Mouse (Mus musculus) urinary bladder, postnatal 4 days (tissue): ENCODE measurements at regions not wholly inside any gene's neighbourhood (a gene's known extent, or its start where the extent isn't known, plus 50 kb on each side); places are given as distances from the start of the nearest gene placed in this dataset.

ENCODE experiments used
- DNase-seq, 2 experiments: peaks; one replicate each; pipeline ENCODE4 v3.0.0; 2021 to 2022; ENCODE audit warnings: low spot score in 2 of 2

DNA sequence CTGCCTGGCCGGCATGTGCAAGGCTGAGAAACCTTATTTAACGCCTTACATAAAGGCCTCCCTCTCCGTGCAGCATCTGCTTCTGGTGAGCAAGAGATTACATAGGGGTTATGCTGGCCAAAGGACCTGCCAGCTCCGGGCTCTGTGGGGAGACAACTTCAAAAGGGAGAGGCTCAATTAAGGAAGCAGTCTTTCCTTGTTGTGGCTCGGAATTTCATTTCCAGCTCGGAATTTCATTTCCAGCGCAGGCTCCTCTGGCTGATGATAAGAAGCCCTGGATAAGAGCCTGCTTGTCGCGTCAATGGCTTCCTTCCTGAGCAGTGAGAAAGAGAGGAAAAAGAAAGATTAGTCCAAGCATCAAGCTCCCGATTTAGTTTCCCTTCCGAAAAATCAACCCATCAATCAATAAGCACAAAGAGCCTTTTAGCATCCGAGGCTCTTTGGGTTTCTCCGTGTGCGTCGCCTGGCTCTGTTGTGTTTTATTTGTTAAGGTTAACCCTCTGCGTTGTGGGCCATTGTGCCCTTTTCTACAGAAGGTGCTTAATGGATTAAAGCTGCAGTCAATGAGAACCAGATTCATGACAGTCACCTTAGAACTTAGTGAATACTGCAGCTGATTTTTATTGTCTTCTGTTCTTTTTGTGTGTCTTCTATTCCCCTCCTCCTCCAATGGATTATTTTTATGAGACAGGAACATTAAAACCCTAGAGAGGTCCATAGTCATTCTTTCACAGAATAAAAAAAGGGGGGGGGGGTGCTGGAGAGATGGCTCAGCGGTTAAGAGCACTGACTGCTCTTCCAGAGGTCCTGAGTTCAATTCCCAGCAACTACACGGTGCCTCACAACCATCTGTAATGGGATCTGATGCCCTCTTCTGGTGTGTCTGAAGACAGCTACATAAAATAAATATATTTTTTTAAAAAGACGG is 218.3 kb downstream of the Myo1b start:
- no peak for DNase-seq

DNA sequence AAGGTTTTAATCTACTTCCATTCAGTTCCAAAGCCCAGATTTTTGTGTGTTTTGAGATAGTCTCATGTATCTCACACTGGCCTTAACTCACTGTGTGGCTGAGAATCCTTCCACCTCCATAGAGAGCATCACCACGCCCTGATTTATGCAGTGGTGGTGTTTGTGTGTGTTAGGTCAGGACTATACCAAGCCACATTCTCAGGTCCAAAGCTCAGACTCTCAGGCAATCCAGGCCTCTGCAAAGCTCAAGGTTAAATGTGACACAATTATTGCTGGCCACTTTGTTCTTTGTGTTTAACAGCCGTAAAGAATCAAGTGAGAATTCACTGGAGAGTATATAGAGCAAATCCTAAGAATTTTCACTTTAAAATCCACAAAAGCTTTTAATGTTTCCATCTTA is 218.2 kb upstream of the Nabp1 start:
- DNase-seq, result no peak

- DNase-seq, result no peak
These were observed 212.7 kb upstream of the Nabp1 start for GRCm38 (mm10) chr1:51690878-51691277.

DNA sequence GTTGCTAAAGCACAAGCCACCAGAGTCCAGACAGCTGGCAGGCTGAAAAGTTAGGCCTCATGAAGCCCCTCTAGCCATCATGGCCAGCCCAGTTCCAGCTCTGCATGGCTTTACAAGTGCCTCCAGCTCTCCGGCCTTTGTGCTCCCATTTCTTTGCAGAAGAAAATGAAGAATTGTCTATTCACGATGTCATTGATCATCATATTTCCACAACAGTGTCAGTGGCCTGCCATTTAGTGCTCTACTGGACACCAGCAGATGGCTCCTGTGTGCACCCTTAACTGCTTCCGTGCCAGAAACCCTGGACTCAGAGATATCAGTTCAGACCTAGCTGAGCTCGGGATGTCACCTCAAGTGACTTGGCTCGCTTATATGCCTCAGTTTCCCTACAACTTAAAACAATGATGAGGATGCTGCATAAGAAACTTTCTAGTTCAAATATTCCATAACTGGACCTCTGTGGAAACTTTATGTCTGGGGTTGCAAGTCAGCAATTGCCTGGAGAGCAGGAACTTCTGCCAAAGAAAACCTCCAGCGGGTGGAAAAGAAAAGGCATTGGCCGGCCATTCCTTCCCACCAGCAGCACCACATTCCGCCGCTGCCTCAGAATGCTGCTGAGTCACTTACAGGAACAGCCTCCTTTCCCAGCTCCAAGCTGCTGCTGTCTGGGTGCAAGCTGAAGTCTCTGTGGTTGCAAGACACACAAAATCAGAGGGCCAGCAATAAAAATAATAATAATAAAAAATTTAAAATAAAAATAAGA is 211.4 kb upstream of the Nabp1 start:
- no peak for DNase-seq

DNA sequence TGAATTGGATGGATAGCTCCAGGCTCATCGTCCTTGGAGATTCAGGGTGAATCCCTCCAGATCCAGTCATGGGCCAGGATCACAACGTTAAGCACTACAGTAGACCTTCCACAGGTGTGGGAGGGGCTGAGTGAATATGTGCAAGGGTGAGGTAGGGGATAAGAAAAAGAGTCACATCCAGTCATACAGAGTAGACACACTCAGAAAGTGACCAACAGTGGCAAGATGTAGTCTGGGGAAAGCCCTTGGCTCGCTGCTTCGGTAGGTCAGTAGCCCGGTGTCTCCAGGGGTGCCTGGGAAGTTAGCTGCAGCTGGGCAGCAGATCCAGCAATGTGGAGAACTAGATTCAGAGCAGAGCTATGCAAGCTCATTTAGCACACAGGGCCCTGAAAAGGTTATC is 210.7 kb upstream of the Nabp1 start:
- no peak for DNase-seq

DNA sequence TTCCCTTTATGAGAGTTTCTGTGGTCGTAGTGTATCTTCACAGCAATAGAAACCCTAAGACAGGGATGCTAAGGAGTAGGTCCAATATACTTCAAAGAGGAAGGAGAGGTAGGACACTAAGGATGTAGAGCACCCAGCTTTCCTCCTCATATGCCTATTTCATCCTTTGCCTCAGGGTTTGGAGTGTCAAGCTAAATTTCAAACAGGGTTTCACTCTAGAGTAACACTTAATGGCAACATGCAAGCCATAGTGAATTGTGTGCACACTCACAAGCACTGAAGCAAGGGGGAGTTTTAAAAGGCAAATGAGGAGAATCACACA is 210.0 kb upstream of the Nabp1 start:
- DNase-seq, result no peak

DNA sequence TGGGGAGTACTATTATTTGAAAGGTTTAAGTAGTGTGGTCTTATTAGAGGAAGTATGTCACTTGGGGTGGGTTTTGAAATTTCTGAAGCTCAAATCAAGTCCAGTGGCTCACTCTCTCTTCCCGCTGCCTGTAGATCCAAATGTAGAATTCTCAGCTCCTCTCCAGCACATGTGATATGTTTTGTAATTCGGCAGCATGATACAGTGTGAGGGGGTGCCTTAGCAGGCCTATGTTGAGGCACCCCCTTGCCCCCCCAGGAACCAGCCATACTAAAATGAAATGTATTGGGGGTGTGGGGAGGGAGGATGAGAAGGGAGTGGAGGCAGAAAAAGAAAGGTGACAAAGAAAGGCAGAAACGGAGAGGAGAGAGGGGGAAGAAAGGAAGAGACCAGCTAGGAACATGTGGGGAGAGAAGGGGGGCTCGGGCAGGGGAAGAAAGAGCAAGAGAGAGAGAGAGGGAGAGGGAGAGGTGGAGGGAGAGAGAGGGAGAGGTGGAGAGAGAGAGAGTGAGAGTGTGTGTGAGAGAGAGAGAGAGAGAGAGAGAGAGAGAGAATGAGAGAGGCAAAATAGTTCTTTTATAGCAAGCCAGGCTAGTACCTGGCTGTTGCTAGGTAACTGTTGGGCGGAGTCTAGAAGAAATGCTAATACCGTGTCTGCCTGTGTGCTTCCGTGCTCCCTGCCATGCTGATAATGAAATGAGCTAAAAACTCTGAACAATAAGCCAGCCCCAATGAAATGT is 209.4 kb upstream of the Nabp1 start:
- DNase-seq, result no peak

DNA sequence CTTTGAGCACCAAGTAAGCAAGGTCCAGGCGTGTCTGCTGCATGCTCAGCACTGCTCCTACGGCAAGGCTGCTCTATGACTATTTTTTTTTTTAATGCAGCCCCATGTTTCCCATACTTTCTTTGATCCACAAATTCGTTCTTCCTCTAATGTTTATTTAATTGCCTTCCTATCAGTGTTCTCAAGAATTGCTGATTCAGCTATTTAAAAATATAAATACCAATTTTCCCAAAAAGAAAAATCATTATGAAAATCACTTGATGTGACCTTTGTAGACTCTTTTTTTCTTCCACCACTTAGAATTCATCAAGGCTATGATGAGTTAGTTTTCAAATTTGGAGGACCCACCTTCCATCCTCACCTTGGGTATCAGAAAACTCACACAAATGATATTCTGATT is 208.5 kb upstream of the Nabp1 start:
- DNase-seq, result no peak

DNA sequence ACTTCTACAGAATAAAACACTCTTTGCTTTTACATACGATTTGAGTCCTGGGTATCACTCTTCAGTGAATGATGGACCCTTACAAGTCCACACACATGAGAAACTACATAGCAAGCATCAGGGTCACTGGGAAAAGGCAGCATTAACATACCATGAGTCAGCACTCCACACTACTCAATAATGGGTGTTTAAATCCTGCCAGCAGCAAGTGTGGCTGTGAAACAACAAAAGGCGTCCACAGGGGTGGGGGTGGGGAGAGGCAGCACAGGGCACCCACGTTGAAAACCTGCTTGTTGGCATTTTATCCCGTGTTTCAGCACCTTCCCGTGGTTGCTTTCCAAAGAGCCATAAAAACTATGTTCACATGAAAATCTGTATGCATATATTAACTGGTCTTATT is 204.0 kb upstream of the Nabp1 start:
- DNase-seq, result no peak

GRCm38 (mm10) chr1:51681872-51682271 is 203.6 kb upstream of the Nabp1 start:
- DNase-seq, result no peak

DNA sequence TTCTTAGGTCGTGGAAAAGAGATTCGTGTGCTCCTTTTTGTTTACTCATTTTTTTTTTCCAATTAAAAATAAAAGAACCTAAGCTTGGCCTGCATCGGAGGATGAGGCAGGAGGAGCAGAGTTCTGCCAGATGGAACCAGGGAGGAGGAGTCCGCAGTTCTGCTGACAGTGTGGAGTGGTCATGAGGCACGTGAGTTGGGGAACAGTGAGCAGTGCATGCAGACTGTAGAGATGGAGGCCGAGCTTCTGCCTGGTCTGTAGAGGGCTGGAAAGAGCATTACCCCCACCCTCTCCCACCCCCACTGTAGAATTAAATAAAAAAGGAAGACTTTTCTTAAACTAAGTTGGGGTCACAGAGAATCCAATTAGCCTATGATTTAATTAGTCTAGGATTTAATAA is 202.5 kb upstream of the Nabp1 start:
- no peak for DNase-seq

- DNase-seq, result no peak
These were observed 200.2 kb upstream of the Nabp1 start for GRCm38 (mm10) chr1:51678290-51678928.

- no peak for DNase-seq
These were observed 199.6 kb upstream of the Nabp1 start for GRCm38 (mm10) chr1:51677802-51678201.

GRCm38 (mm10) chr1:51671691-51672090 is 193.5 kb upstream of the Nabp1 start:
- no peak for DNase-seq

DNA sequence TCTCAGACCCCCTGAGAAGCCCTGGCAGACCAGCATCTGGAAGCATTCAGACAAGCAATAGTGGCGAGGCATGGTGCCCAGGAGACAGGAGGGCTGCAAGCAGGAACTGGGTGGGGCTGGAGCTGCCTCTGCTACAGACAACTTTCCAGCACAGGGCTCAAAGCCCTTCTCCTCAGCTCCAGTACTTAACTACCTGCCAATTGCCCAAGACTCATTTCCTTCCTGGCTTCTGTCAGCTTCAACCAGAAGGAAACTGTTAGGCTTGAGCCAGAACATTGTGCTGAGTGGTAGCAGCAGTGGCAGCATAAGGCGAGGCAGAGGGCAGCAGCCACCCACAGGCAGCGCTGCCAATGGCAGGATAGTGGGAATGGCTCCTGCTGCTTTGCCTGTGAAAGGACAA is 193.1 kb upstream of the Nabp1 start:
- no peak for DNase-seq

DNA sequence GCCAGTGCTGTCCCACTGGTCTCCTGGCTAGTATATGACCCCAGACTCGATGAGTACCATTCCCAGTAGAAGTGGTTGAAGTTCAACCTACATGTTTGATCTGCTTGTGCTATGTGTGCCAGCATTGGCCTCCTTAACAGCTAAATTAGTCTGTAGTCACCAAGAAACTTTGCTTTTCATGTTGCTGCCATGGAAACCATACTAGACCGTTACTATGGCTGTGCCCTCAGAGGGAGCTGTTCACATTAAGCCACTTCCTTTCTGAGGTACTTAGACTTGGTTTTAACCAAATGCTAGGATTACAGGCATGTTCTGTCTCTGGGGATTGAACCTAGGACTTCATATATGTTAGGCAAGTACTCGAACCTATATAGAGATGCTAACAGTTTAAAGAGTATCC is 191.8 kb upstream of the Nabp1 start:
- DNase-seq, result no peak

- no peak for DNase-seq
These were observed 190.7 kb upstream of the Nabp1 start for GRCm38 (mm10) chr1:51668881-51669280.

DNA sequence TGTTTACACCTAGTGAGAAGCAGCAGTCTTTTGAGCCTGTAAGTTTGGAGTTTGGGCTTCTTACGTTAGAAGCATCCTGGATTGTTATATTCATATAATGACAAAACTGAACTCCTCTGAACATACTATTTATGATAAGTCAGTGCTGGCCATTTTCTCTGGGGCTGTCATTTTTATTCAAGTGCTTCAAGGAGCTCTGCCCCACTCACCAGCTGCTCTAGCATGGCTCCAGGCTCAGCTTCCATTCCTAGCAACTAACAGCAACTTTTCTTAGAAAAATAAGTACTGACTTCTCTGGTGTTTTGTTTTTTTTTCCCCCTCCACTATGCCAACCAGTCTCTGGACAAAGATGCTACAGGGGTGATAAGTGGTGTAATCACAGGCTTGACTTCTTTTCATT is 182.3 kb upstream of the Nabp1 start:
- no peak for DNase-seq

DNA sequence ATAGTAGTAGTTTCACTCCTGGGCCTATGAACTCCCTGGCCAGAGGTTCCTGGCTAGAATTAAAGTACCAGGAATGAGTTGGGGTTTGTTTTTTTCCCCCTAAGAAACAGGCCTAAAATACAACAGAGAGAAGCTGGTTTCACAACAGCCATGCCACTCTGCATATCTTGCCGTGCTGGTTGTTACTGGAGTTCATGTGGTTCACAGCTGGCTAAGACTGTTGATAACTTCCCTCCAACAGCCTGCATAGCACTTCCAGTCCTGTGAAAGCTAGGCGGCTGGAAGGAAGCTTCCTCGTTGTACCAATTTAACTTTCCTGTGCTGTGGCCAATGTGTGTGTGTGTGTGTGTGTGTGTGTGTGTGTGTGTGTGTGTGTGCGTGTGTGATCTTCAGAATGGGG is 179.0 kb upstream of the Nabp1 start:
- no peak for DNase-seq

- DNase-seq, result no peak
These were observed 172.4 kb upstream of the Nabp1 start for GRCm38 (mm10) chr1:51650653-51650995.

GRCm38 (mm10) chr1:51649963-51650652 is 171.9 kb upstream of the Nabp1 start:
- no peak for DNase-seq

- no peak for DNase-seq
These were observed 169.7 kb upstream of the Nabp1 start for GRCm38 (mm10) chr1:51647955-51648354.
